Mouse (Mus musculus) right cerebral cortex, adult 2 months (tissue): ENCODE results near the gene Atf3.

ENCODE experiments used
- DNase-seq, 2 experiments: peaks; one replicate each; pipeline ENCODE4 v3.0.0; 2021 to 2022; ENCODE audit warnings: low spot score in 2 of 2

The Atf3 gene

DNA sequence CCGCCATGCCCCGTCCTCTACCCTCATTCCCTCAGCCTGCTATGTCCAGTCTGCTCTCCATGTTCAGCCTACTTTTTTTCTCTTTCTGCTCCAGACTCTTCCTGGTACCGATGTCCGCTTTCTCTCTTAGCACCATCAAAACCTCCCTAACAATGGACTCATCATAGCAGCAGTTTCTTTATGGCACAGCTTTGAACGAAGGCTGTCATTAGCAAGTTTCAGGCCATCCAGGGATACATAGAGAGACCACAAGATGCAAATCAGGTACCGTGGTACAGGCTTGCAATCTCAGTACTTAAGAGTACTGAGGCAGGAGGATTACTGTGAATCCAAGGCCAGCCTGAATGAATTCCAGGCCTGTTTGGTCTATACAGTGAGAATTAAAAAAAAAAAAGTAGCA, 25.1 kb downstream of the Atf3 start:
- no peak for DNase-seq

DNA sequence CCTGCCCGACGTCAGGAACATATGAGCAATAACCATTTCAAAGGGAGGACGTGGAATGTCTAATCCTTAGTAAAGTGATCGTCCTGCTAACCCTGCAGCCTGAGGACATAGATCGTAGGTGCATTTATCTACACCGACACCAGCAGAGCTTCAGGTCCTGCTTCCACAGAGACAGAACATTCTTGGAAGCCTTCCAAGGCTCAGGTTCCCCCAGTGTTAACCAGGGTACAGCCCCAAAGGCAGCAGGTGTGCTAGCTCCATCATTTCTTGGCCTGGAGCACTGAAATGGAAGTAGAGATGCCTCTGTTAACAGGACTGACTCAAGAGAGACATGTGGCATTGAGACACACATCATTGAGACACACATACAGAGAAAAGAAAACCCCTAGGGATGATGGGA, 25.6 kb downstream of the Atf3 start:
- no peak for DNase-seq

DNA sequence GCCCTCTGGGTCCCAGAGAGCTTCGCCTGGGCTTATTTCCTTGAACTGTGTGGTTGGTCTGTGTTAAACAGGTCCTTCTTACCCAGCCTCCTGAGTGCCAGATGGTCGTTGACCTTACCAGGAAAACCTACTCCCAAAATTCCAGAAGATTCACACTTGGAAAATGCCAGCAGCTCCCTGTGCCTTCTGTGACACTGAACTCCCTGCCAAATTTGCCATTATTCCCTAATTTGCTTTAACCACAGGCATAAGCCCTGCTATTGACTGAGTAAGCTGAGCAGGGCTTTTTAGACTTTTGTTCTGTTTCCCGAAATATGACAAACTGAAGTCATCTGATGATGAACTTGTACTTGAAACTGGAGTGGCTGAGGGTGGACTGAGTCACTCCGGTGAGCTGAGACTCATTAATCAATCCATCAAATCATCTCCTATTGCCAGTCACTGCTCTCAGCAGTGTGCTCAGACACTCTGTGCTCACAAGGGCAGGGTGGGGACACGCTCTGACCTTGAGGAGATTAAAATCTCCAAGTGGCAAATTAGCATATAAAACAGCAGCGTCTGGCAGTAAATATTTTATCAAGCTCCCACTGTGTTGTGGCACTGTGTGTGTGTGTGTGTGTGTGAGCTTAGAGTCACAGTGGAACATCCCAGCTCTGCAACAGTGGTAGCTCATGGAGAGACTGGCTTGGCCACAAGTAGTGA, 28.0 kb downstream of the Atf3 start:
- no peak for DNase-seq

DNA sequence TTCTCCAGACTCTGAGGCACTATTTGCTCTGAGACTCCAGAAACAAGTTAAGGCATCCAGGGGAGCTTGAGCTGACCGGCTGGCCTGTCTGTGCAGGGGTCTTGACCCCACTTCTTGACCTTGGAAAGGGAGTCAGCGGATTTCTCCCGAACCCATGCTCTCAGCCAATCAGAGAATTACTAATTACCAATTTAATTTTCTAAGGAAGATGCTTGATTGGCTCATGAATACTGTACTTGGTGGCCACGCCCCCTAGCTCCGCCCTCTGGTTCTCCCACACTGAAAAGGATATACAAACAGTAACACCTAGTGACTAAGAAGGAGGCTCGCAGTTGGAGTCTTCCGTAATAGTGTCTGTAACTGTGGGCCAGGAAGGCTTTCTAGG, 31.5 kb downstream of the Atf3 start:
- DNase-seq: peak in 1 of 2 experiments; percentile 4

DNA sequence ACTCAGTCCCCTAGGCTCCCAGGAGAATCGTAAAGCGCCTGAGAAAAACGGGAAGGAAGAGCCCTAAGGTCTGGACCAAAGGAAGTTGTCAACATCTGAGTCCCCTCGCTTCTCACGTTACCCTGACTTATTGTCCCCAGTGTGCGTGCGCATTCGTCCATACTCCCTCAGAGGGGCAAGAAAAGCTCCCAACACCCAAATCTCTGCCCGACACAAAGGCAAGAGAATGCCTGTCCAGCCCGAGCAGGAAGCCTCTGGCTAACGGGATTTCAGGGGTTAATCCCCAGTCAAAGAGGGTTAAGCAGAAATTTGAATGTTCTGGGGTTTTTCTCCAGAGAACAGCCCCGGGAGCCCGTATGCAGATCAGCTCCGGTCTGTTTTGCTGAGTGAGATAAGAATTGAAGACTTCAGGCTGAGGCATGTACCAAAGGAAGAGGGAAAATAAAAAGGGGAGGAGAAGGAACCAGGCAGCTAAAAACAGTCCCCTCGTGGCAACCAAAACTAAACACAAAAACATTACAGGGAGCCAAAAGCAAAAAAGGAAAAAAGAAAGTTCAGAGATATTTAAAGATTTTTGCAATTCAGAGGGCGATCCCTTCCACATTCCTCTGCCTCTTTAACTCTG, 32.0 kb downstream of the Atf3 start:
- DNase-seq: peak in 1 of 2 experiments; percentile 7

DNA sequence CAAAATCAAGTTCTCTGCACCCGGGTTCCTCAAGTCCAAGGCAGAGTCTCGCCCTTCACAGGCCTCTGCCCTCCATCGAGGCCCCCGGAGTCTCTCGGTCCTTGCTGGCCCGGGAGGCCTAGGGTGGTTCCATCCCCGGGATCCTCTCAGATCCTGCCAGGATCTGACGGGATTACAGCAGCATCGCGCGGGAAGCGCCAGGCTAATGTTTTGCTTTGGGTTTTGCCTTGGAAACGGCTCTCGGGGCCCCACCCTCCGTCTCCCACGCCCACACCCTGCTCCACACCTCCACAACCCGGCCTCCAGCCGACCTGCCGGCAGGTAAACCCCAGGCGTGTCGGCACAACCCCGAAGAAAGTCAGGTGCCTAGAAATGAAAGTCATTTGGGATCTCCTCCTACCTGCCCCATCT, 33.0 kb downstream of the Atf3 start:
- peak in 1 of 2 experiments; percentile 10 for DNase-seq

DNA sequence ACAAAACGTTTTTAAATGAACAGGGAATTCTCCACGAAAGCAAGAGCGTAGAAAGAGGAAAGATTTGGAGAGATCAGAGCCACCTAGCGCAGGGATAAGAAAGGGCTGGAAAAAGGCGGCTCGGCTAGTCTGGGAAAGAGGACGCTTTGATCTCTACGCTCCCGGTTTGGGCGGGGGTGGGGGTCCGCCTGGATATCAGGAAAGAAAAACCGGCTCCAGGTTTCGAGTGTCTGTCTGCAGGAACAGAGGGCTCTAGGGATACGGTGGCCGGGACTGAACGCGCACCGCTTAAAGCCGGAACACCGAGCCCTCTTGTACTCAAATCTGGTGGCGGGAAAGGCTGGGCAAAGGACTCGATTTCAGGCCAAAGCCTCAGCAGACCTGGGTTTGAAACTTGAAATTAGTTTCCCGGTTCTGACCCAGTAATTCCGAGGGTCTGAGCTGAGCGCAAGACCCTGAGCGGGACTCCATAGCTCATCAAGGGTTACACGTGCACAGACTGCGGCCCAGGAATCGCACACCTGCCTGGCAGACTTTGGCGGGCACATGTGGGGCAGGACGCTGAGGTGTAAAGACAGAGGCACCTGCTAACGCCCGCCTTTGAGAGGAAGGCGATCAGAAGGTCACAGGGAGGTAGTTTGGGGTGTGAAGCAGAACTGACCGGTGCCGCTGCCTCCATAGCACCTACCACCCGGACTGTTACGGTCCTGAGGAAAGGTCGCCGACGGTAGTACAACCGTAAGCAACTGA, 33.6 kb downstream of the Atf3 start:
- peak in 1 of 2 experiments; percentile 26 for DNase-seq

DNA sequence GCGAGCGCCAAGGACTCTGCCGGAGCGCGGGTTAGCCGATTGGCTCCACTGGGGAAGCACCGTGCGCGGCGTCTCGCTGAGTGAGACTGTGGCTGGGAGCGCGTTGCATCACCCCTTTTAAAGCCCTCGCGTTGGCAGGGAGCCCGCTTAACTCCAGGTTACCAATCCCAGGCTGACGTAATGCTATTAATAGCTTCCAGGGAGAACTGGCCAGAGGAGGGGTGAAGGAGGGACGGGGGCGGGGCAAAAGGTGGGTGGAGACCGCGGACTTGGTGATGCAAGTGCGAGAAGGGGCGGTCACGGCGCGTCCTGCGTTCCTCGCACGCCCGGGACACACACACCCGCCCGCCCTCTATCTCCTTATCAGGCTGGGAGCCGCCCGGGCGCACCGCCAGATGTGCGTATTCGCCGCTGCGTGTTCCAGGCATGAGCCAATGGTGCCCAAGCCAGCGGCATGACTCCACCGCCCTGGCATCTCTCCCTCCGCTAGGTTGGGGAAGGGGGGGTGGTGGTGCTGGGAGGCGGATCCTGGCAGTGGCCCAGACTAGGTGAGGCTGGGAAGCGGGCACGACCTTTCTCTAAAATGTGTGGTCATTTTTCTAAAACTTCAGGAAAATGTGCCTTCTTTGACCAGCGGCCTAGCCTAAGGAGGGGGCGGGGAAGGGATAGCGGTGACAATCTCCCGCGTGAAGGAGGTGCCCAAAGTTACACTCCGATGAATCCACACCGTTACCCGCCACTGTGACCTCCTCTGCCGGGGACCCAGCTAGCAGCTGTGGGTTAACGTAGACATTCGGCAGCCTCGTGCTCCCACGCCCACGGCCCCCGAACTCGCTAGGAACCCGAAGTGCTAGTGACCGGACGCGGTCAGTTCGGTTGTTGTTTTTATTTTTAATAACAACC, 34.4 kb downstream of the Atf3 start:
- peak; percentile 74 to 86 for DNase-seq

DNA sequence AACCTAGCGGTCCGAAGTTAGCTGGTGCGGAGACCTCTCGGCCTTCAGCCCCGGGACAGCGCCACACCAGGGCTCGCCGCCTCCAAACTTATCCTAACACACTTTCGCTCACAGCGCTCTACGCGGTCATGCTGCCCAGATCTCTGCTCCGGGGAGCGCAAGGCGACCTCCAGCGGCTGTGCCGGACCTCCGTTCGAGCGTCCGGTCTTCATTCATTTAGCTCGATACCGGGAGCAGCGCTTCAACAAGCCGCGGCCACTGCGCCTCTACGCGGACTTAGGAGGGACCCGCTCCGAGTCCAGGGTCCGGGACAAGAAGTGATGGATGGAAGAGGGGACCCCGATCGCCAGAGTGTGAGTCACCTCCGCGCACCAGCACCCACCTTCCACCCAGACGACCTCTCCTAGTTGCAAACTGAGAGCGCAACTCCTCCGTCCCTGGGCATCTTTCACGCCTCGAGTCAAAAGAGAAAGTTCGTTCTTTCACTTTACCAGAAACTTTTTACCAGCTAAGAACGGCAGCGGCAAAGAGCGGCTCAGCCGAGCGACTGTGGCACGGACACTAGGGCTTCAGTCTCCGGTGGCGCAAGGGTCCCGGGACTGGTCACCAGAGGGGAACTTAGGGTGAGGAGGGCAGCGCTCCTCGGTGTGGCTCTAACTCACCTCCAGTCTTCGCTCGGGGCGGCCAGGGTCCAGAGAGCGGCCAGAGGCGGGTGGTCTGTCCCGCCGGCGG, 35.2 kb downstream of the Atf3 start:
- DNase-seq: peak in 1 of 2 experiments; percentile 23

DNA sequence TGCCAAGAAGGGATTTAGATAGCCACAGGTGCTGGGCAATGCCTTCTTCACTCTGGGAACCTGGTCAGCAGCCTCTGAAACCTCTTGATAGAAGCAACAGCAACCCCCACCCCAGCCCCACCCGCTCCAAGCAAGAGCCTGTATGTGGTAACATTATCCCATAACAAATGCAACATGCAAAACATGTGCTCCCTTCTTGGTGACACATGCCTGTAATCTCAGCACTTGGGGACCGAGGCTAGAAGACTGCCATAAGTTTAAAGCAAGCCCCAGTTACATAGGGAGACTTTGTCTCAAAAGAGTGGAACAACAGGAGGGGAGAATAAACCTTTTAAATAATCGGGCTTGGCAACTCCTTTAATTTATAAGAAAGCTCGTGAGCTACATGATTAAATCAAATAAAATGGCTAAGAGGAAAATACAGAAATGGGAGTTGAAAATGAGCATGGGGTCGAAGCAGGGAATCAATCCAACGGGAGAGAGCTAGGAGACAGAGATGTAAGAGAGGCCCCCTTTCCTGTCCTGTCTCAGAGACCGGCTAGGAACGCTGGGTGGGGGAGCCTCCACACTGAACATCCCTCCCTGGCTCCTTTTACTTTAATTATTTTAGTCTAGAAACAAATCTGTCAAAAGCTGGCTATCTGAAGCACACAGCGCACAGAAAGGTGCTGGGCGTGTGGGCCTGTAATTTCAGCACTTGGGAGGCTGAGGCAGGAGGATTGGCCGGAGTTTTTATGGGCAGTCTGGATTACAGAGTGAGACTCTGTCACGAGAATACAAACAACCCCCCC, 36.2 kb downstream of the Atf3 start:
- no peak for DNase-seq

DNA sequence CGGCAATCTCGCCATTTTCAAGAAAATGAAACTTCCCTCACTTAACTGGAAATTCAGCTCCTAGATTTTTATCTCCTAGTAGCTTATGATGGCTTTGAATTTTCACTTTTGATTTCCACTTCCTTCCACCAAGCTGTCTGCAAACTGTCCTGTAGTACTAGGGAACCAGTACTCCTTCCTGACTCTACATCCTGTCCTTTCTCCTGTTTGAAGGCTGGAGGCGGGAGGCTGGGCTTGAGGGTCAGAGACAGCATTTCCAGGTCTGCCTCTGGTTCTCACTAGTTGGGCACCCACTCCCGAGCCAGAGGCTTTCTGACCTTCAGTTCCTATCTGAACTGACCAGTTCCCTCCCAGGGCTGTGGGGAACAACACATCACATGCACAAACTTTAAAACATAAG, 37.4 kb downstream of the Atf3 start:
- DNase-seq: no peak

DNA sequence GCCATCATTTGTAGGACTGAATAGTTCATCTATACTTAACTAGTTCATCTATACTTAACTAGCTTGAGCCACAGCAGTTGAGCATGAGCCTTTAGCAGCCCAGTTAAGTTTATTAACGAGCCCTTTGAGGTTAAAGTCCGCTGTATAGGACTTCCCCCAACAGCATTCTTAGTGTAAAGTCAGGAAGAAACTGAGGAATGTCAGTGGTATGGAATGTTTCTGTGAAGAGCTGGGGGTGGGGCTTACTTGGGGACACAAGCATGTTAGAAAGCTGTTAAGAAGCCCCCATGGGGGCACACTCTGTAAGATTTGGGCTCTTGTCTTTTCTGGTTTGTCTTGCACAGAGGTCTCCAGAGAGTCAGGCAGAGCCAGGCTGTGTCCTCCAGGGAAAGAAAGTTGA, 38.0 kb downstream of the Atf3 start:
- DNase-seq: no peak

DNA sequence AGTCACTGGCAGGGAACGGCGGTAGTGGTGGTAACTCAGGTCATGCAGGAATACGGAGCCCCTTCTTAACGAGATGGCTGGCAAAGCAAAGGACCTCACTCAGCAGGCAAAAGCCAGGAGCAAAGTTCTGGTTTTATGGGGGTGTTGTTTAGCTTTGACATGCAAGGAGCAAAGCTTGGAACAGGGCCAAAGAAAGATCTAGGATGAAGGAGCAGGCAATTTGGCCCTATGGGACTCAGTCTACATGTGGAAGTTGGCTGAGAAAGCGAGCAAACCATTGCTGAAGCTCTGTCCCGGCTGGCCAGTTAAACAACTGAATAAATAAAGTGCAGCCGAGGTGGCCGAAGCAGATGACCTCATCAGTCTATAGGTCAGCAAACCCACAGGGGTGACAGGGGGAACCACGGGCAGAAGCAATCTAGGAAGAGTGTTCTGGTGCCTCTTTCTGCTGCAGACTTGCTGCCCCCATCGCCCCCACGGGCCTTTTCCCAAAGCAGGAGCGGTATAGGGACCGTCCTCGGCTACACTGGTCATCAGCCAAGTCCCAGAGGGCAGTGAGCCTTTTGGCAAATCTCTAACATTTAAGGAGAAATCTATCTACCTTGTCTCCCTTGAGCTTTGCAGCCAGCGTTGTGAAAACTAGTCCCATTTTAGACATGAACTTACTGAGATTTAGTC, 39.2 kb downstream of the Atf3 start:
- DNase-seq: no peak

DNA sequence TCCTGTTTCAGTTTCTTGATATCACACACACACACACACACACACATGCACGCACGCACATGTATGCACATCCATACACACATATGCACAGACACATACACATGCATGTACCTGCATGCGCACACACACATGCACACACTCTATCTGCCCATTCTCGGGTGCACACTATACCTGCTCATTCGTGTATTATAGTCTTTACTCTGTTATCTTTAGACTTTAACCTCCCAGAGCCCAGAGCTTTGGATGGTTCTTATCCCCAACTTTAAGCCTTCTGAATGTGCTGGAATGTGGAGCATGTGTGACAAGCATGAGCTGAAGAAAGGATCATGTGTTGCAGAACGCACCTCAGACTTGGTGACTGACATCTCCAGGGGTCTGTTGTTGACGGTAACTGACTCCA, 41.0 kb downstream of the Atf3 start:
- no peak for DNase-seq

DNA sequence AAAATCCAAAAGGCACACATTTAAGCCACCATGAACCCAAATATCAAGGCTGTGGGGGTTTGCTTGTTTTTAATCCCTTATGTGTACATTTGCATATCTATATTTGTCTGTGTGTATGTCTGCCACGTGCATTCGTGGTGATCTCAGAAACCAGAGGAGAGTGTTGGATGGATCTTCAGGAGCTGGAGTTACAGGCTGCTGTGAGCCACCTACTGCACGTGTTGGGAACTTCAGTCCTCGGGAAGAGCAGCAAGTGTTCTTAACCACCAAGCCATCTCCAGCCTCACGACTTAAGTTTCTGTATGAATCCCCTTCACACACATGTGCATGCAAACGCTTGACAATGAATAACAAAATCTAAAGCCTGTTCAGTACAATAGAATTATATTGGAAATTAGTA, 45.4 kb downstream of the Atf3 start:
- DNase-seq: peak; percentile 70 to 73

DNA sequence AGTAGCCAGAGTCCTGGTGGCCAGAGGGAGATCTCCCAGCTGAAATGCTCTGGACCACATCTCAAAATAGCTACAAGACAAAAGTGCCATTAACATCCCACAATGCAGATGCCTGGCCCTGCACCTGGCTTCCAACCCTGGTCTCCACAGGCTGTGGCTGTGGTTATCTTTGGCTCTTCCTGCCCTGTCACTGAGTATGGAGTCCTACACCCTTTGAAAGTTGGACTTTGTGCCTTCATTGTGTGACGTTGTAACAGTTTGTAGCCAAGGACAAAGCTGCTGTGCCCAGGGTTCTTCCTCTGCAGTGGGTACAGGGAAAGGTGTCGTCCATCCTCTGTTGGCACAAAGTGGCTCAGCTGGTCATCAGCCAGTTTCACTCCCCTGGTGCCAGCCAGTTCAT, 47.4 kb downstream of the Atf3 start:
- DNase-seq: no peak

DNA sequence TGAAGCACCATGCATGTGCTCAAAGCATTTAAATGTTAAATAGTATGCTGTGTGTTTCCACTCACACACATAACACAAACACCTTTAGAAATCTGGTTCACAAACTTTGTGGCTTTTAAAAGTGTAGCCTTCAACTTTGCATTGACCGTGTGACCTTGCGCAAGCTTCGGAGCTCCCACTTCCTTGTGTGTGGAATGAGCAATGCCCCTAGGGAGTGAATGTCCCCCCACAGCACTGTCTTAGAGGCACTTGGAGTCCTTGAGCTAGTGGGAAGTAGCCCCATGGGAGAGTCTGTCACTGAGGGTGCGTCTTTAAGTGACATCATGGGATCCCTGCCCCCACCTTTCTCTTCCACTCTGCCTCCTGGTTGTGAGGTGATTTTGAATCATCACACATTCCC, 51.6 kb downstream of the Atf3 start:
- DNase-seq: no peak

DNA sequence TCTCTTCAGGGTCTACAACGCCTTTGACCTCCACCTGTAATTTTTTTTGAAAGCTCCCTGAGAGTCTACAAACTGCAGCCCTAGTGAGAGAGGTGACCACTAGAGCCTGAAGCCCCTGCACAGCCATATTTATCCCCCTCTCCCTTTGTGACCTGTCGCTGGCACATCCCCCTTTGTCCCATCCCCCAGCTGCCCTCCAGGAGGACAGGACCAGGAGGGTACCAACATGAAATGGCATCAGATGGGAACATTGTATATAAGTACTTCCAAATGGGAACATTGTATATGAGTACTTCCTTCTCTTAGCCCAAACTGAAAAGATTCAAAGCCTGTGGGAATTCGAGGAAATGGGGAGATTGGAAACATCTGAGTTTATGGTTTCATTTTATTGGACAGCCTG, 53.1 kb downstream of the Atf3 start, which contains the start of gene Fam71a:
TSS of gene Fam71a (minus strand) at position 101 of the 400 bp plus-strand sequence.
- no peak for DNase-seq

DNA sequence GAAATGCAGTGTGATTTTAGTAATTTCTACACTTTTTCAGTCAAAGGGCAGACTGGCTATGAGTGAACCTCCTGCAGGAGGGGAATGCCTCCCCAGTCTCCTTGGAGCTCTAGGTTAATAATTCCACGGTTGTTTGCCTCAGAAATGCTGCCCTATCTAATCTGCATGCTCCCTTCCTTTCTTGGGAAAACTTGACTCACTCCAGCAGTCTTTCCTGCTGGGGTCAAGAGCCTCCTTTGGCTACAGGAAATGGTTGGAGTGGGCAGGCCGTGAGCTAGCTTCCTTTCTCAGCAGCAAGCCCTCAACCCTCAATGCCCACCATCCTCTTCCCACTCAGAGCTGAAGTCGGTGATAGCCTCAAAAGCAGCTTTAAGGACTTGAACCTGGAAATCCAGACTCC, 63.5 kb downstream of the Atf3 start:
- DNase-seq: no peak

DNA sequence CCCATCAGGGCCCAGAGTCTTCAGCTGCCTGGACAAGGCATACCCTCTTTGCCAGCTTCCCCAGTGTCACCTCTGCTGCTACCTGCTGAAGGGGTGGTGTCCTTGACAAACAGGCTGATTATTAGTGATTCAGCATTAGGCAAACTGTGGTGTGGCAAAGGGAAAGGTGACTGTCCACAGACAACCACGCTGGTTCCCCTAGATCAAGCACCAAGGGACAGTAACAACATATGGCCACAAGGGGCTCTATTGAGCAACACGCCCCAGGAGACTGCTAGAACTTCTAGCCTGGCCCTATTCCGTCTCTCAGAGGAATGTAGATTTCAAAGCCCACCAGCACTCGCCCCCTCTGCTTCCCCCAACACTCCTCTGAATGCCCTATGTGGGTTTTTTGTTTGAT, 64.8 kb downstream of the Atf3 start:
- peak; percentile 35 to 43 for DNase-seq
